Mouse (Mus musculus) hindbrain, embryonic 11.5 days (tissue): ENCODE measurements at regions not wholly inside any gene's neighbourhood (a gene's known extent, or its start where the extent isn't known, plus 50 kb on each side); places are given as distances from the start of the nearest gene placed in this dataset.

Source experiments
- ATAC-seq: fragments of 200-750 bp; cut with Nextera tagmentation; 2 replicates; pipeline ENCODE4 v1.8.0; 2017; ENCODE audit warnings: mild to moderate bottlenecking, moderate TSS enrichment, moderate library complexity; ENCODE audit not compliant: low FRiP score
- DNase-seq: peaks from one replicate; pipeline ENCODE4 v3.0.0-alpha.2; 2015; ENCODE audit warnings: low spot score
- H3K27ac ChIP-seq: fragments of 300-500 bp; sonication (generic); 2 replicates; pipeline ENCODE4 v1.5.1; 2014; ENCODE audit warnings: mild to moderate bottlenecking, low read depth, low read length
- H3K27me3 ChIP-seq: fragments of 300-500 bp; sonication (generic); 2 replicates; pipeline ENCODE4 v1.6.1; 2014; ENCODE audit warnings: mild to moderate bottlenecking, low read length, moderate library complexity, mixed read lengths; ENCODE audit not compliant: control insufficient read depth, insufficient read depth
- H3K36me3 ChIP-seq: fragments of 300-500 bp; sonication (generic); 2 replicates; pipeline ENCODE4 v1.6.1; 2014; ENCODE audit warnings: mild to moderate bottlenecking, low read length, moderate library complexity, mixed read lengths; ENCODE audit not compliant: control insufficient read depth, insufficient read depth
- H3K4me1 ChIP-seq: fragments of 300-500 bp; sonication (generic); replicated peaks from 2 replicates; pipeline ENCODE4 v1.6.1; 2014; ENCODE audit warnings: low read length, mixed read lengths; ENCODE audit not compliant: control insufficient read depth, insufficient read depth
- H3K4me2 ChIP-seq: fragments of 300-500 bp; sonication (generic); replicated peaks from 2 replicates; pipeline ENCODE4 v1.6.1; 2014; ENCODE audit warnings: mild to moderate bottlenecking, low read depth, low read length
- H3K4me3 ChIP-seq: fragments of 300-500 bp; sonication (generic); 2 replicates; pipeline ENCODE4 v1.5.1; 2014; ENCODE audit warnings: low read depth, low read length
- H3K9ac ChIP-seq: fragments of 300-500 bp; sonication (generic); 2 replicates; pipeline ENCODE4 v1.6.1; 2014; ENCODE audit warnings: low read depth, low read length
- H3K9me3 ChIP-seq: fragments of 300-500 bp; sonication (generic); 2 replicates; pipeline ENCODE4 v1.6.1; 2016; ENCODE audit warnings: low read length; ENCODE audit not compliant: control insufficient read depth
- WGBS: fragments of 180-500 bp; shearing (Covaris S2); extraction: QIAGEN DNeasy Blood & Tissue Kit; methylation state at CpG from one replicate; pipeline ENCODE4 v1.1.7; 2014; 5-methylcytosine and 5-hydroxymethylcytosine counted together

GRCm38 (mm10) chr9:26663544-26663943 lies 70.0 kb upstream of the B3gat1 start:
- Histone ChIP-seq H3K36me3 (no peaks in the 10 kb centered on the region), H3K4me2 (no peak overlapping the region), H3K27ac (no peak overlapping the region), H3K4me1 (no peaks in the 10 kb centered on the region), H3K9me3 (no peaks in the 10 kb centered on the region), H3K4me3 (no peak overlapping the region), H3K9ac (no peak overlapping the region), H3K27me3 (no peaks in the 10 kb centered on the region)
- DNase-seq (no peak), ATAC-seq (no peak)
- no CpG with 5 or more reads among the region's 1 CpGs for WGBS

DNA sequence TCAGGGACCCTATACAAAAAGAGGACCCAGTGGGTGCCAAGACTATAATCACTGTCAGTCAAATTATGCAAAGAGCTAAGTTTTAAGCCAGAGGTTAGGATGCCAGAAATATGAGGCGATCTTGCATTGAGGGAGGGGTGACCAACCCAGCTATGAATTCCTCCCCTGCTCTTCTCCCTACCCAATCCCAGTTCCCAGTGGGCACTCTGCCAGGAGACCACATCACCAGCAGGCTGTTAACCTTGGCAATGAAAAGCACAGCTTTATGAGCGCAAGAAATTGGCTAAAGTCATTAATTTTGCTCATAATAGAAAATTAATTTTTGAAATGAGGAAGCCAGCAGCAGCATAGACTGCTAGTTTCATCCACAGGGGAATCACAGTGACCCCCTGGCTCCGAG lies 65.7 kb upstream of the B3gat1 start:
- Histone ChIP-seq H3K4me3 (no peak overlapping the region), H3K4me1 (no peaks in the 10 kb centered on the region), H3K27ac (no peak overlapping the region), H3K27me3 (no peaks in the 10 kb centered on the region), H3K9me3 (no peaks in the 10 kb centered on the region), H3K36me3 (no peaks in the 10 kb centered on the region), H3K4me2 (no peak overlapping the region), H3K9ac (no peak overlapping the region)
- no peak for ATAC-seq
- DNase-seq, result no peak
- 79% methylated on average over 3 of the region's 3 CpGs for WGBS

DNA sequence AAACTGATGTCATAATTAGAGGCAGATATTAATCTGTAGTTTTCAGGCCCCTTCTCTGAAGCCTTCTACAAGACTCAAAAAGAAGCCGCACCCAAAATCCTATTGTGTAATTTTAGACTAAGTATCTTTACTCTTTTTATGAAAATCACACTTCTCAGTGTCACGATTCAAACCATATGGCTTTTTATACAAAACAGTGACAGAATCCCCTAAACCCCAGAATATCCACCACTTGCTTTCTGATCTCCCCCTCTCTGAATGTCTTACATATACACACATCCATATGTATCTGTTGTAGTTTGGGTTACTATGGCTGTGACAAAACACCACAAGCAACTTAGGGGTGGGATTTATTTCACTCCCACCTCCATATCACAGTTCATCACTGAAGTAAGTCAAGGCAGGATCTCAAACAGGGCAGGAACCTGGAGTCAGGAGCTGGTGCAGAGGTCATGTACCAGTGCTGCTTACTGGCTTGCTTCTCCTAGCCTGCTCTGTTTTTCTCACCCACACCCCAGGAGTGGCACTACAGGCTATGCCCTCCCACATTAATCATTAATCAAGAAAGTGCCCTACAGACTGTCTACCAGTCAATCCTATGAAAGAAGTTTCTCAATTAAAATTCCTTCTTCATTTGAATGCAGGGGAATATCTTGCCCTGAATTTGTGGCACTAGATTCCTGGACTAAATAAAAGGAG lies 59.3 kb upstream of the B3gat1 start:
- no peaks in the 10 kb centered on the region for H3K4me1 ChIP-seq
- no peak overlapping the region for H3K27ac ChIP-seq
- ATAC-seq, result no peak
- H3K27me3 ChIP-seq, result no peaks in the 10 kb centered on the region
- no peak overlapping the region for H3K4me2 ChIP-seq
- no peak overlapping the region for H3K9ac ChIP-seq
- no peaks in the 10 kb centered on the region for H3K36me3 ChIP-seq
- no peak for DNase-seq
- H3K9me3 ChIP-seq, result no peaks in the 10 kb centered on the region
- 85% methylated on average over 2 of the region's 2 CpGs for WGBS
- no peak overlapping the region for H3K4me3 ChIP-seq

DNA sequence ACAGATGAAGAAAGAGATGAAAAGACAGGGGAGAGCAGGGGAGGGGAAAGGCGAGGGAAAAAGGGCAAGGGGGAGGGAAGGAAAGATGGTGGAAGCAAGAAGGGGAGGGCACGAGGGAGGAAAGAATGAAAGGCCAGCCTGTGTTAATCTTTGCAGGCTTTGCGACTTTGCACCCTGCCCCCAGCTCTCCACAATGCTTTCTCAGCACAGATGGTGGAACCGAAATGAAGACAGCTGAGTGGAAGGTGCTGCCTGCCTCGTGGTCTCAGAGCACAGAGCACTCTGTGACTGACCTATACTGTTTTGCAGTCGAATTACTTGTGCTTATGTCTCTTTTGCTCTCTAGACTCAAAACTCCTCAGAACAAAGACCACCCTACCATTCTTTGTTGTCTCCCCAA lies 55.2 kb upstream of the B3gat1 start:
- 25% methylated on average over 6 of the region's 6 CpGs for WGBS
- Histone ChIP-seq H3K27me3 (no peaks in the 10 kb centered on the region), H3K4me2 (no peak overlapping the region), H3K36me3 (no peaks in the 10 kb centered on the region), H3K9ac (no peak overlapping the region), H3K4me3 (no peak overlapping the region), H3K9me3 (no peaks in the 10 kb centered on the region), H3K27ac (no peak overlapping the region), H3K4me1 (no peaks in the 10 kb centered on the region)
- DNase-seq (peak; percentile 15), ATAC-seq (no peak)

- H3K4me3 ChIP-seq, result no peak overlapping the region
- DNase-seq (no peak), ATAC-seq (no peak)
- H3K4me2 ChIP-seq, result no peak overlapping the region
- H3K9me3 ChIP-seq, result no peaks in the 10 kb centered on the region
- H3K27me3 ChIP-seq, result no peaks in the 10 kb centered on the region
- H3K36me3 ChIP-seq, result no peaks in the 10 kb centered on the region
- no peak overlapping the region for H3K27ac ChIP-seq
- H3K9ac ChIP-seq, result no peak overlapping the region
- H3K4me1 ChIP-seq, result no peaks in the 10 kb centered on the region
- 67% methylated on average over 1 of the region's 1 CpGs for WGBS
Measured at GRCm38 (mm10) chr9:26681516-26681915, 52.0 kb upstream of the B3gat1 start.
